Mouse (Mus musculus): ENCODE measurements around the gene Tpcn2. TPM values are rescaled to one million over a fixed set of nuclear protein-coding genes. Genes with fewer than 3 reads are reported as not detected.
A peak's percentile ranks its signal among the peaks of the same experiment; 100 is the strongest.

The Tpcn2 gene
- polyA plus RNA-seq, 1 experiment from 2014 or later = 5.7 TPM

DNA sequence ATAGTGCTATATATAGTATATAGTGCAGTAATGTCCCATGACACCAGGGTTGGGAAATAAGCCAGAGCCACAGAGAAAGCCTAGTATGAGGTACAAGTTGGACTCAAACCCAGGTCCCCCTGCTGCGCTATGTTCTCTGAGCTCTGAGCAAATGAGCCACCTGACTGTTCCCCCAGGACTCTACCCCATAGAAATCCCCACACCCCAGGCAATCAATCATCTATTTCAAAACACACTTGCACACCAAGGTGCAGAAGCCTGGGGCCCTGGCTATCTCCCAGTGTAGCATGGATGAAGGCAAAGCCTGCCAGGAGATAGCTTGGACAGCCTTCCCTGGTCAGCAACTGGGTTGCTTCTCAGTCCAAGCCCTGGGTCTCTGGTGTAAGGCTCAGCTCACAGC lies 27.7 kb downstream of the Tpcn2 start:
- Histone ChIP-seq H3K4me1 (no peaks in the 10 kb centered on the region), H3K9ac (no peak overlapping the region), H3K27ac (no peak overlapping the region), H3K4me2 (replicated peaks) (no peak overlapping the region), H3K9me3 (no peaks in the 10 kb centered on the region), H3K27me3 (replicated peaks) (no peaks in the 10 kb centered on the region), H3K36me3 (peaks cover 15% of the 10 kb centered on the region), H3K4me3 (no peak overlapping the region)
- 89% methylated on average over 1 of the region's 1 CpGs for WGBS
- ATAC-seq (ENCODE audit: low FRiP score, low read depth) = no peak

DNA sequence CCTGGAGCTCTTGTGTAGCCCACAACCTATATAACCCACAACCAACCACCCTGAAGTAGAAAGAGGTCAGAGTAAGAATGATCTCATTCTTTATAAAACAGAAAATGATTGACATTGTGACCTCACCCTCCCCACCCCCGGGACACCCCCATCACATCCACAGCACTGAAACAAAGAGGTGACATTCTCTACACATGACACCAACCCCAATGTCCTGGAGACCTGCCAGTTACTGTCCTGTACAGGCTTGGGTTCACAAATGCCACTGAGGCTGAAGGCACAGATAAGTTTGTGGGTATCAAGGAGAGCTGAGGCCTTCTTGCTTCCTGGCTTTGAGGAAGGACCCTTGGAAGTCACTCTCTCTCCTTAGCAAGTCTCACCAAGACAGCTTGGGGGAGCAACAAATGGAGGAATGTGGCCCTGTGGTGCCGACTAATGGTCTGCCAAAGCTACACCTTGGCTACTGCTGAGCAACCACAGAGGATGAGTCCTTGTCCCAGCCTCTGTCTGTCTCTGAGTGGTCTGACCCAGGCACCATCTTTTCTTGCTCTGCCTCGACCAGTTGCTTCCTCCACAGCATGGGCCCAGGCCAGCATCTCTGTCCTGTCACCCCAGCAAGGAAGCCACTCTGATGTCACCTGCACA lies 29.7 kb downstream of the Tpcn2 start:
- Histone ChIP-seq H3K9ac (no peak overlapping the region), H3K27ac (no peak overlapping the region), H3K4me2 (replicated peaks) (no peak overlapping the region), H3K36me3 (peaks cover 5% of the 10 kb centered on the region; the same call in 1 of the 2 replicates), H3K4me1 (no peaks in the 10 kb centered on the region), H3K9me3 (no peaks in the 10 kb centered on the region), H3K4me3 (no peak overlapping the region), H3K27me3 (replicated peaks) (no peaks in the 10 kb centered on the region)
- no peak for ATAC-seq (ENCODE audit: low FRiP score, low read depth)
- WGBS = 73% methylated on average over 3 of the region's 3 CpGs

DNA sequence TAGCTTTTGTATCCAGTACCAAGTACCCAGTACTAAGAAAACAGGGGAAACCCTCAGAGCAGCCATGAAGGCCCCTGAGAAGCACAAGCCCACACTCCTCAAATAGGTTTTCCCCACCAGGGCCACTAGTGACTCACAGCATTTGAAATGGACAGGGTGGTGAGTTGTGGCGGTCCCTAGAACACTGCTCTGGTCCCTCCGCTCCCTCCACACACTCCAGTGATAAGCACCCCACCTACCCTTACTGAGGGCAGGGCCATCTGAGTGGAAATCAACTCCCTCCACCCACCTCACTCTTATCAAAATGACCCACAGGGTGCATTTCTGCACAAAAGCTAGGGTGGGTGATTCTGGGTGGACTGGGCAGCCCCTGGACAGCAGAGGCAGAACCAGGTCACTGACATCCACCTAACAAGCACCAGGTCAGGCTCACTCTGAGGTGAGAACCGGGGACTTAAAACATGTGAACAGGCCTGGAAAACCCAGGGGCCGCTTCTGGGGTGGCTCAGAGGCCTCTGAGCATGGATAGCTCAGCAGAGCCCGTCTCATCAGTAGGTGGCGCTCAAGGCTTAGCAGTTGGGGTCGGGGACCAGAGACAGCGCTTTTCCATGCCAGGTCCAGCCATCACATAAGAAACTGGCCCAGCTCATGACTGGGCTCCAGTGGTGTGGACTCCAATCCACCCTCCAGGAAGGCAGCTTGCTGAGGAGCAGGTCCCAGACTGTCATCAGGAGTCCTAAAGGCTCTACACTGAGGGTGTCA lies 30.9 kb downstream of the Tpcn2 start:
- H3K4me1 ChIP-seq = no peaks in the 10 kb centered on the region
- H3K4me3 ChIP-seq = no peak overlapping the region
- H3K9me3 ChIP-seq = no peaks in the 10 kb centered on the region
- no peaks in the 10 kb centered on the region for H3K27me3 ChIP-seq (replicated peaks)
- WGBS = 30% methylated on average over 8 of the region's 8 CpGs
- no peak overlapping the region for H3K4me2 ChIP-seq (replicated peaks)
- H3K9ac ChIP-seq = no peak overlapping the region
- peaks cover 5% of the 10 kb centered on the region; the same call in 1 of the 2 replicates for H3K36me3 ChIP-seq
- peak; percentile 75; the same call in 1 of the 2 replicates for ATAC-seq (ENCODE audit: low FRiP score, low read depth)
- no peak overlapping the region for H3K27ac ChIP-seq

DNA sequence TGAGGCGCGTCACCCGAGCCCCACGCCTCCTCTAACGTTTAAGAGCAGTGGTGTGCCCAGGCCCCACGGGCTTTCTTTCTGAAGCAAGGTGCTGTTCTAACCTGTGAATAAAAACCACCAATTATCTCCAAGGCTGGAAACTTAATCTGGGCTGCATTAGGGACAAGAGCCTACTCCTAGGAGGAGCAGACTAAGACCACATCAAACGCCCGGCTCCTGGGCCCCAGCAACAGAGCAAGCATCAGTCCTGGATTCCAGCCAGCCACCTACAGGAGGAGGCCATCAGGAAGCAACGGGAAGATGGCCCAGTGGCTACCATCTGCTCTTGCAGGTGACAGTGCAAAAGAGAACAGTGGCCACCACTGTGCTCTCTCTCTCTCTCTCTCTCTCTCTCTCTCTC lies 33.6 kb downstream of the Tpcn2 start:
- Histone ChIP-seq H3K4me1 (no peaks in the 10 kb centered on the region), H3K27me3 (replicated peaks) (no peaks in the 10 kb centered on the region), H3K27ac (no peak overlapping the region), H3K9ac (no peak overlapping the region), H3K36me3 (no peaks in the 10 kb centered on the region), H3K4me3 (no peak overlapping the region), H3K4me2 (replicated peaks) (no peak overlapping the region), H3K9me3 (no peaks in the 10 kb centered on the region)
- 81% methylated on average over 9 of the region's 9 CpGs for WGBS
- ATAC-seq (ENCODE audit: low FRiP score, low read depth) = no peak

DNA sequence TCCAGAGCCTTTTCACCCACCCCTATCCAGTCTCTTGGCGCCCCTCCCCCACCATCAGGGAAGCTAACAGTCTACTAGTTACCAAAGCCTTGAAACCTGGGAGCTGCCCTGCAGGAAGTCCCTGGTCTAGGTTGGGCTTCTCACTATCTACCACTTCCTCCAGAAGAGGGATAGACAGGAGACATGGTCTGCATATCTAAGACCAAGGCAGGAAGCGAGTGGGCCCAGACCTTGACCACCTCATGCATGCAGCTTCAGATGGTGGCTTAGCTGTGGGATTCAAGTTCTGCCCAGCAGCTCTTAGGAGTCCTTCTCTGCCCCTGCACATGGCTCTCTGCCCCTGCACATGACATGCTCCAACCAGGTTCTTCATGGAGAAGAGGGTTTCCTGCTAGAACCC lies 34.9 kb downstream of the Tpcn2 start:
- Histone ChIP-seq H3K27ac (no peak overlapping the region), H3K4me3 (no peak overlapping the region), H3K9ac (no peak overlapping the region), H3K36me3 (no peaks in the 10 kb centered on the region), H3K4me1 (no peaks in the 10 kb centered on the region), H3K27me3 (replicated peaks) (no peaks in the 10 kb centered on the region), H3K4me2 (replicated peaks) (no peak overlapping the region), H3K9me3 (no peaks in the 10 kb centered on the region)
- WGBS = 87% methylated on average over 2 of the region's 2 CpGs
- no peak for ATAC-seq (ENCODE audit: low FRiP score, low read depth)

DNA sequence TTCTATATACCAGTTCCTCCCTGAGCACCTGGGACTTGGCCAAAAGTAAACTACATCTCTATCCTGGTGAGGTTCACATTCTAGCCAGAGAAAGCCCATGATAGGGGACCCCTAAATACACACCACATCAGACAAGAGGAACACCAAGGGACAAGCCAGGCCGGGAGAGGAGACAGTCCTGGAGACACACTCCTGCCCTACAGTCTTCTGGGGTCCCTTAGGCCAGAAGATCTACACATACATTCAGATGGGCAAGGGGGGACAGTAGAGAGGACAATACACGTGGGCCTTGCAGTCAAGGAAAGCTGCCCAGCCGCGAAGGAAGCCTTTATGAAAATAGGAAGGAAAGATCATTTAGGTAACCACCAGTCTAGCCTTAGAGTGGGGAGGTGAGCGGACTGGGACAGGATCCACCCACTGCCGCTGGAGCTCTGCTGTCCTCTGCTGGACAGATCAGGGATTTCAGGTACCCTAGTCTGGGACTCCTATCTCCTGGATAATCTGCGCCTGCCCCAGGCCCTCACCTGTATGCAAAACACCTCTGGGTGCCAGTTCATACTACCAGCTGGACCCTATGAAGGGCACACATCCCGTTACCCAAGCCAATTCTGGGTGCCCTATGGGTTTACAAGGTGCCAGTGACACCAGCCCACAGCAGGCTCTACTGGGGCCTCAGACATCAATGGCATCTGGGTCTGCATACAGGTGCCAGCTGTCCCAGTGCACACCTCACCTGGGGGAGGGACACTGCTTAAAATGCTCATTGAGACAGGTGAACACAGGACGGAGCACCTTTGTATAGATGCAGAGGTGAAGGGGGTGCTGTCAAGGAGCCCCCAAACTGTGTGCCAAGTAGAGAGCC lies 40.7 kb downstream of the Tpcn2 start:
- no peak overlapping the region for H3K27ac ChIP-seq
- H3K36me3 ChIP-seq = no peaks in the 10 kb centered on the region
- H3K27me3 ChIP-seq (replicated peaks) = peaks cover 10% of the 10 kb centered on the region; the same call in 1 of the 2 replicates
- H3K4me2 ChIP-seq (replicated peaks) = no peak overlapping the region
- no peak overlapping the region for H3K4me3 ChIP-seq
- peak; percentile 62 for ATAC-seq (ENCODE audit: low FRiP score, low read depth)
- 17% methylated on average over 9 of the region's 9 CpGs for WGBS
- peaks cover 14% of the 10 kb centered on the region for H3K4me1 ChIP-seq
- no peaks in the 10 kb centered on the region for H3K9me3 ChIP-seq
- H3K9ac ChIP-seq = no peak overlapping the region

DNA sequence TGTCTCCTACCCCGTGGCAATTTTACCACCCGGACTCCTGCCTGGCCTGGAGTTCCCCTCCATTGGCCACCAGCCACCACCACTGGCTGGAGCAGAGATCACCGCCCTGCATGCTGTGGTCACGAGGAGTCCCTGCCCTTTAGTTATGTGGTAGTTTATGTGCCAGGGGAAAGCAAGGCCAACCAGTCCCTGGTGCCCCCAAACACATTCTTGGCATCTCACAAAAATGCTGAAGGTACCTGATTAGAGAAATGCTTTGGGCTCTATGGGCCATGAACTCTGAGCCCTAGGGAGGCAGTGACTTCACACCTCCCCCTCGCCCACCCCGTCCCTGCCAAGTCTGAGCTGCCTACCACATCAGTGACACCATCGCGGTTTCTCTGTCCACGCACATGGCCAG lies 41.8 kb downstream of the Tpcn2 start:
- Histone ChIP-seq H3K27me3 (replicated peaks) (peaks cover 10% of the 10 kb centered on the region; the same call in 1 of the 2 replicates), H3K4me2 (replicated peaks) (no peak overlapping the region), H3K9ac (no peak overlapping the region), H3K9me3 (no peaks in the 10 kb centered on the region), H3K4me1 (peaks cover 14% of the 10 kb centered on the region), H3K4me3 (no peak overlapping the region), H3K36me3 (no peaks in the 10 kb centered on the region), H3K27ac (no peak overlapping the region)
- WGBS = 77% methylated on average over 9 of the region's 9 CpGs
- no peak for ATAC-seq (ENCODE audit: low FRiP score, low read depth)

DNA sequence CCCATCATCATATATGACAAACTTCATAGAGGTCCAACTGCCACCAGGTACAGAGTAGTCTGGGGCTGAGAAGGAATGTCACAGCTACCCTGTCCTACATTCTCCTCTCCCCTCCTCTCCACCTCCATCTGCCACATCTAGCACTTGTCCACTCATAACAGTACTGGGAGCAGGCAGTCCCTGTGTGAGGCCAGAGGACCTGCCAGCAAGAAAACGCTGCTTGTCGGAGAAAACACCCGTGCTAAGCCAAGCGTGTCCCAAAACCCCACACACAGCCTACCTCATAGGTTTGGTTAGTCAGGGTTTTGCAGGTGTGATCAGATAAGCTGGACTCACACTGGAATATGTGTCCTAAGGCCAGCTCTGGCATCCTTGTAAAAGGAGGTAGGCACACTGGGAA lies 42.9 kb downstream of the Tpcn2 start:
- Histone ChIP-seq H3K9ac (no peak overlapping the region), H3K27me3 (replicated peaks) (peaks cover 10% of the 10 kb centered on the region; the same call in 1 of the 2 replicates), H3K4me2 (replicated peaks) (no peak overlapping the region), H3K4me3 (no peak overlapping the region), H3K36me3 (no peaks in the 10 kb centered on the region), H3K27ac (no peak overlapping the region), H3K4me1 (peaks cover 14% of the 10 kb centered on the region), H3K9me3 (no peaks in the 10 kb centered on the region)
- no peak for ATAC-seq (ENCODE audit: low FRiP score, low read depth)
- WGBS = 90% methylated on average over 4 of the region's 4 CpGs

DNA sequence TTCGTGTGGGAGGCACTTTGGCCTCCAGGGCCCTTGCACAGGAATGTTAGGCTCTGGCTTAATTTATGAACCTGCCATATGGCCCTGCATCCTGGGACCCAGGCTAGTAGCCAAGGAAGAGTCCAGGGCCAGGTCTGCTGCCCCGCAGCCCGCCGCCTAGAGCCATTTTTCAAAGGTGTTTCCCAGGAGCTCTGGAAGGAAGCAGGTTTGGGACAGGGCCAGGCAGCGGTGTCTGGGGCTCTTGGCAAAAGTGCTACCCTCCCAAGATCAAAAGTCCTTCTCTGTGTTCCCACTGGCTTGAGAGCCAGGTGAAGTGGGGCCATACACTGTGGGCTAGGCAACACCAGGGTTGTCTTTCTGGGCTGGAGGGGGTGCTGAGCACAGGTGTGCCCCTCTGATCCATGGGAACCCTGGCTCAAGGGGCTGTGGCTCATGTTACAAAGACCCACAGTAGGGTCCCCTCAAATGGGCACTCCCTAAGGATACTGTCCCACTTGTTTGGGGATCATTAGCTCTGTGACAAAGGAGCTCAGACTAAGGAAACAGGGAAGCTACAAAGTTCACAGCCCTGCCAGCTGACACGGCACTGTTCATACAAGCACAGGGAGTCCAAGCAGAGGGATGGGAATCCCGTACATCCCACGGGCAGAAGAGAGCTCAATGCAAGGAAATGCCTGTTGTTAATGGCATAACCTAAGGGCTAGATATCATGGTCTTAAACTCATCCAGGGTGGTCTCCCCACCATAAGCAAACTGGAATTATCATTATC lies 43.9 kb downstream of the Tpcn2 start:
- 65% methylated on average over 8 of the region's 8 CpGs for WGBS
- Histone ChIP-seq H3K27ac (no peak overlapping the region), H3K36me3 (no peaks in the 10 kb centered on the region), H3K27me3 (replicated peaks) (peaks cover 10% of the 10 kb centered on the region; the same call in 1 of the 2 replicates), H3K4me2 (replicated peaks) (no peak overlapping the region), H3K9ac (no peak overlapping the region), H3K4me3 (no peak overlapping the region), H3K4me1 (peaks cover 14% of the 10 kb centered on the region), H3K9me3 (no peaks in the 10 kb centered on the region)
- no peak for ATAC-seq (ENCODE audit: low FRiP score, low read depth)

DNA sequence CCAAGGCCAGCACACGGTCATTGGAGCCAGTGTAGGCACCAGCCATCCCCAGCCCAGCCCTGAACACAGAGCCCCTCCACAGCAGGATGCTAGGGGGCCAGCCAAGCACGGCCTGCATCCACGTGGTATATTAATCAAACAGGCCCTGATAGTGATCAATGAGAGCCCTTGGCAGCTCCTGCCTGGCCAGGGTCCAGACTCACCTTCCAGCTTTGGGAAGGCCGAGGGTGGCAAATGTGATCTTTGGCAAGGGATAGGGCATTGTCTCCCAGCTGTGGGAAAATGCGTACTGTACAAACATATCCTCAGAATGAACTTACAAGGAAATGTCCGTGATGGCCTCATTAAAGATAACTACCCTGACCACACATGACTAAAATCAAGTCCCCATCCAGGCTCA lies 44.7 kb downstream of the Tpcn2 start:
- no peaks in the 10 kb centered on the region for H3K9me3 ChIP-seq
- no peak overlapping the region for H3K27ac ChIP-seq
- no peak overlapping the region for H3K4me2 ChIP-seq (replicated peaks)
- no peak overlapping the region for H3K4me3 ChIP-seq
- WGBS = 59% methylated on average over 6 of the region's 6 CpGs
- H3K36me3 ChIP-seq = no peaks in the 10 kb centered on the region
- no peak for ATAC-seq (ENCODE audit: low FRiP score, low read depth)
- H3K27me3 ChIP-seq (replicated peaks) = peaks cover 10% of the 10 kb centered on the region; the same call in 1 of the 2 replicates
- peaks cover 14% of the 10 kb centered on the region for H3K4me1 ChIP-seq
- 0 out of 2 replicates have a peak overlapping the region, but pooled peaks have one; percentile 3 for H3K9ac ChIP-seq

DNA sequence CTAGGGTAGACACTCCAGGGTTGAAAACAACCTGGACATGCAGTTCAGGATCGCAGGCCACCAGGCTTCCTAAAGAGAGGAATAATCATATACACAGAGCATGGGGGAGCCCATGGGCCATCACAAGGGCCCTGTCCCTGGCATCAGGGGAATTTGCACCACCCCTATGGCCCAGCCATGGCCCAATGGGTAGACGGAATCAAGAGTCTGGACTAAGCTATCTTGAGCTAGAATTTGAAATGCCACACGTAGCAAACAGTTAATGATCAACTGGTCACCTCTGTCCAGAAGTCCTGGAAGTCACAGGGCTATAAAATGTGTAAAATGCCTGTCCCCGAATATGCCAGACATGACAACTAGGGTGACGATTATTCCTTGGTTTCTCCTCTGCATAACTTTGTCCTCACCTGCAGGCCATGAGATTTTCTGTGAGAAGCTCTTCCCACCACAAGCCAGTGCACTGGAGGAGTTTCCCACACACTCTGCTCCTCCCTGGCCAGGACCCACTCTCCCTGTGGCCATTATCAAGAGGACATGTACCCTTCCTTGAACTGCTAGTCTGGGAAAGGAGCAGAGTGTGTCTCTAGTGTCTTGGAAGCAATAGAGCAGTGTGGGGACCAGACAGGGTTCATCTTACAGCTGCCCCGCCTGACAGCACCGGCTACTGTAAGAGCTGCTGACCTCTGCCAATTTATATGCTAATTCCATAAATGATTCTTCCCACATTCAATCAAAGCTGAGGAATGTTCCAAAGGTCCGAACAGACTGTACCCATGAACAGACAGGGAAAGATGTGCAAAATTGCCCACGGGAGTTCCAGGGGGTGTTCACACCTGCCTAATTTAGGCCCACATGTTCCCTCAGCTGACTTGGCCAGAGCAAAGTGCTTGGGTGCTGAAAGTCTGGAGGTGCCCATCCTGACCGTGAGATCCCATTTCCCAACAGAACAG lies 48.7 kb downstream of the Tpcn2 start:
- 80% methylated on average over 10 of the region's 10 CpGs for WGBS
- Histone ChIP-seq H3K4me1 (peaks cover 14% of the 10 kb centered on the region), H3K4me2 (replicated peaks) (no peak overlapping the region), H3K36me3 (no peaks in the 10 kb centered on the region), H3K4me3 (no peak overlapping the region), H3K9me3 (no peaks in the 10 kb centered on the region), H3K9ac (no peak overlapping the region), H3K27ac (no peak overlapping the region), H3K27me3 (replicated peaks) (0 out of 2 replicates have a peak, but pooled peaks cover 3% of the 10 kb centered on the region)
- no peak for ATAC-seq (ENCODE audit: low FRiP score, low read depth)
